ENCODE assay signal across 8 mouse cellular contexts in the genomic region with DNA sequence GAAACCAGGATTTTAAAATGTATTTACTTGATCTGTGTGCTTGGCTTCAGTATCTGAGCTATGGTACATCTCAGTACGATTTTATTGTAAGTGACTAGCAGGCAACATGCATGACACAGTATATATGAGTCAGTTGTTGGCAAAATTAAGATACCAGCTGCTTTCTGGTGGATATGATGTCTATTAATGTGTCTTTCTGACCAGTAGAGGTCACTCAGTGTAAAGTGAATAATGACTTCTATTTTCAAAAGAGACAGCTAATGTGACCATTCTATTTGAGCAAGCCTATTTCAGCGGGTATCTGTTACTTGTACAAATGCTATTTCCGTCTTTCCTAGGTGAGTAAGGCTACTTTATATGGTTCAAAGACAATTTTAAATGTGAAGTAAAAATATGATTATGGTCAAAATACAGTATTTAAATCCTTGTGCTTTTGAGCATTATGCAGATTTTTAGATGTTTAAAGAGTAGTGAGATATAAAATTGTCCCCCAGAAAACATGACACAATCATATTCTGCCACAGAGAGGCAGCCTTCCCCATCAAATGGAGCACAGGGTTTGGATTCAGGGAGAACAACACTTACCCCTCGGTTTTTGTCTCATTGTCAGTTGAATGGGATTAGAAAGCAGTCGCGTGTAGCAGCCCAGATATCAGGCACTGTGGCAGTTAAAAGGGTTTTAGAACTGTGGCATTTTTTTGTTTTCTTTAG.
DNase-seq lines count a peak whose midpoint lies in the region; ATAC-seq and TF ChIP-seq lines count a peak whose summit lies in the region.

No protein-coding gene starts in this region.

- WGBS in lung, postnatal 0 days: 49% methylated on average over 6 of the region's 6 CpGs

- no peaks in the 10 kb centered on the region for H3K4me1 ChIP-seq in lung, postnatal 0 days (ENCODE audit: insufficient read depth, low read depth, low read length)

- no peak for TF ChIP-seq EP300 in lung, postnatal 0 days (IDR thresholded peaks at IDR 0.05)

- no peak overlapping the region for H3K27ac ChIP-seq in lung, postnatal 0 days (ENCODE audit: low read length)

- no peak overlapping the region for H3K4me2 ChIP-seq in lung, postnatal 0 days (replicated peaks; ENCODE audit: low read depth, low read length)

- no peaks in the 10 kb centered on the region for H3K9me3 ChIP-seq in lung, postnatal 0 days (ENCODE audit: low read length)

- no peak for ATAC-seq in lung, postnatal 0 days
- ATAC-seq in megakaryocyte-erythroid progenitor cell, adult 5-6 weeks (replicated peaks; ENCODE audit: low FRiP score, low TSS enrichment, poor library complexity, severe bottlenecking): no peak
- no peak for ATAC-seq in erythroblast, adult 5-6 weeks (replicated peaks; ENCODE audit: low FRiP score, poor library complexity, severe bottlenecking)

- H3K27me3 ChIP-seq in lung, postnatal 0 days (replicated peaks; ENCODE audit: insufficient read depth, low read length): no peaks in the 10 kb centered on the region

- no peak overlapping the region for H3K9ac ChIP-seq in lung, postnatal 0 days (replicated peaks; ENCODE audit: low read depth)

- no peaks in the 10 kb centered on the region for H3K36me3 ChIP-seq in lung, postnatal 0 days (ENCODE audit: insufficient read depth, low read length)

- no peak overlapping the region for H3K4me3 ChIP-seq in lung, postnatal 0 days (ENCODE audit: low read depth, low read length)

- peak; percentile 50 for DNase-seq in lung, postnatal 0 days (ENCODE audit: low spot score)
- no peak for DNase-seq in lung, postnatal 4 days
- DNase-seq in cerebellum, postnatal 25 days: peak; percentile 46 to 60
- peak; percentile 40 for DNase-seq in layer of hippocampus, adult 11-12 months (ENCODE audit: low spot score)
- DNase-seq in retina, postnatal 1 day: peak; percentile 54
- no peak for DNase-seq in ovary, postnatal 36 days (ENCODE audit: low spot score)

- peak; percentile 45 for TF ChIP-seq CTCF in lung, postnatal 0 days (IDR thresholded peaks at IDR 0.05)

Comparison
In these comparisons a context has a peak if more than half of its experiments do, and no peak if none do; other contexts are left out.
1. DNase-seq: peak in lung, postnatal 0 days (single experiment), cerebellum, postnatal 25 days (2 of 2), layer of hippocampus, adult 11-12 months (single experiment) and retina, postnatal 1 day (single experiment); none in lung, postnatal 4 days (0 of 2) and ovary, postnatal 36 days (single experiment).